Mouse (Mus musculus) liver, postnatal 0 days (tissue): Measurements from ENCODE around the gene H2-DMb1. TPM values are rescaled to one million over a fixed set of nuclear protein-coding genes. Genes with fewer than 3 reads are reported as not detected.

Source experiments
- ATAC-seq: fragments of 200-750 bp; cut with Nextera tagmentation; 2 replicates; pipeline ENCODE4 v1.8.0; 2017; ENCODE audit warnings: mild to moderate bottlenecking, moderate library complexity
- DNase-seq: peaks from one replicate; pipeline ENCODE4 v3.0.0-alpha.2; 2016
- H3K27ac ChIP-seq: fragments of 300-500 bp; sonication (generic); 2 replicates; pipeline ENCODE4 v1.5.1; 2014; ENCODE audit warnings: antibody characterized with exemption, moderate library complexity, mild to moderate bottlenecking, low read depth
- H3K27me3 ChIP-seq: fragments of 300-500 bp; sonication (generic); 2 replicates; pipeline ENCODE4 v1.6.1; 2014; ENCODE audit warnings: low read length, control low read depth, mixed read lengths; ENCODE audit not compliant: insufficient read depth
- H3K36me3 ChIP-seq: fragments of 300-500 bp; sonication (generic); replicated peaks from 2 replicates; pipeline ENCODE4 v1.6.1; 2014; ENCODE audit warnings: mild to moderate bottlenecking, control low read depth, low read length, moderate library complexity, mixed read lengths; ENCODE audit not compliant: insufficient read depth
- H3K4me1 ChIP-seq: fragments of 300-500 bp; sonication (generic); 2 replicates; pipeline ENCODE4 v1.6.1; 2014; ENCODE audit warnings: antibody characterized with exemption, mild to moderate bottlenecking, control low read depth; ENCODE audit not compliant: insufficient read depth
- H3K4me2 ChIP-seq: fragments of 300-500 bp; sonication (generic); 2 replicates; pipeline ENCODE4 v1.6.1; 2014; ENCODE audit warnings: low read depth, mild to moderate bottlenecking, low read length, moderate library complexity, mixed read lengths
- H3K4me3 ChIP-seq: fragments of 300-500 bp; sonication (generic); 2 replicates; pipeline ENCODE4 v1.5.1; 2014; ENCODE audit warnings: low read depth, low read length
- H3K9ac ChIP-seq: fragments of 300-500 bp; sonication (generic); replicated peaks from 2 replicates; pipeline ENCODE4 v1.6.1; 2014; ENCODE audit warnings: mild to moderate bottlenecking, moderate library complexity
- H3K9me3 ChIP-seq: fragments of 300-500 bp; sonication (generic); 2 replicates; pipeline ENCODE4 v1.6.1; 2016; ENCODE audit warnings: mild to moderate bottlenecking, control low read depth, low read length, mixed read lengths
- CTCF ChIP-seq: sonication (generic); IDR thresholded peaks from 2 replicates; pipeline ENCODE4 v1.5.1; 2016; ENCODE audit warnings: antibody characterized with exemption, low read depth
- EP300 ChIP-seq: IDR thresholded peaks from 2 replicates; pipeline ENCODE4 v1.6.1; 2016; ENCODE audit warnings: antibody characterized with exemption, low read depth, mild to moderate bottlenecking
- WGBS: fragments of 180-500 bp; shearing (Covaris S2); extraction: QIAGEN DNeasy Blood & Tissue Kit; methylation state at CpG from one replicate; pipeline ENCODE4 v1.1.7; 2014; ENCODE audit not compliant: insufficient replicate concordance; 5-methylcytosine and 5-hydroxymethylcytosine counted together
- polyA plus RNA-seq: library from polyadenylated mRNA; unstranded; fragments of >200 nt; fragmentation: Nextera tagmentation; extraction: Ambion mirVana; gene quantifications from 2 replicates; pipeline ENCODE4 v1.2.1, GENCODE M21; 2015

Gene H2-DMb1
- polyA plus RNA-seq, 1 experiment from 2014 or later: 4.0 TPM

DNA sequence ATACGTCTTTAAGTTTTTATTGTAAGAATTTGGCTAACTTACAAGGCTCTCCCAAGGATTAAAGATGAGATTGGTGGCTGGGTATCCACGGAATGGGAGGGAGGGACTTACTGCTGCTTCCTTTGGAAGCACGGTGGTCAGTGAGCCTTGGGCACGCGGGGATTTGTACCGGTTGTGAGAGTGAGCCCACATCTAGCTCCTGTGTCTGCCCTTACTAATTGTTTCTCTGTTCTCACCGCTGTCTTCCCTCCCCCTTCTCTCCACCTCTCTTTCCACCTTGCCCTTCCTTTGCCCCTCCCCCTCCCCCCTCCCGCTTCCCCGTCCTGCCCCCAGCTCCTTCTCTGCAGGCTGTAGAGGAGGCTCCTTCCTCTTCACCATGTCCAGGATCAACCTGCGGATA, 55.5 kb downstream of the H2-DMb1 start:
- DNase-seq (no peak), ATAC-seq (no peak)
- Histone ChIP-seq H3K4me1 (peaks cover 7% of the 10 kb centered on the region), H3K27me3 (no peaks in the 10 kb centered on the region), H3K27ac (no peak overlapping the region), H3K4me2 (no peak overlapping the region), H3K4me3 (no peak overlapping the region), H3K9me3 (no peaks in the 10 kb centered on the region), H3K9ac (no peak overlapping the region), H3K36me3 (peaks cover 3% of the 10 kb centered on the region)
- TF ChIP-seq CTCF: no peak
- no peak for TF ChIP-seq EP300
- 44% methylated on average over 10 of the region's 10 CpGs for WGBS

DNA sequence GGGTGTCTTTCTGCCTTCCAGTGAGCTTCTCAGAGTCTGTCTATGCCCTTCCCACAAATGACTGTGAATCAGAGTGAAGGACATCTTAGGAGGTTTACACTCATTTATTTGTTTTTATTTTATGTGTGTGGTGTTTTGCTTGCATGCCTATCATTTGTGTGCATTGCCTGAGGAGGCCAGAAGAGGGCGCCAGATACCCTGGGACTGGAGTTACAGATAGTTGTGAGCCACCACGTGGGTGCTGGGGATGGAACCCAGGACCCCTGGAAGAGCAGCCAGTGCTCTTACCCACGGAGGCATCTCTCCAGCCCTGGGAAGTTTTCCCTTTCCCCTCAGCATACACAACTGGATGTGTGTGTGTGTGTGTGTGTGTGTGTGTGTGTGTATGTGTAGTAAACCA, 56.8 kb downstream of the H2-DMb1 start:
- H3K27me3 ChIP-seq: no peaks in the 10 kb centered on the region
- H3K9me3 ChIP-seq: no peaks in the 10 kb centered on the region
- no peak overlapping the region for H3K4me3 ChIP-seq
- H3K4me1 ChIP-seq: peaks cover 7% of the 10 kb centered on the region
- TF ChIP-seq CTCF (peak; percentile 64), EP300 (no peak)
- H3K4me2 ChIP-seq: no peak overlapping the region
- H3K9ac ChIP-seq: no peak overlapping the region
- WGBS: 67% methylated on average over 3 of the region's 3 CpGs
- no peak for ATAC-seq
- peak; percentile 43 for DNase-seq
- H3K36me3 ChIP-seq: peaks cover 9% of the 10 kb centered on the region
- no peak overlapping the region for H3K27ac ChIP-seq

Other genes with a start within 250 kb of the H2-DMb1 start
- gene Platr17, start 247.9 kb upstream of the H2-DMb1 start, polyA plus RNA-seq: 0.41 and 0.54 TPM in 2 replicates
- gene Daxx, start 243.7 kb upstream of the H2-DMb1 start, polyA plus RNA-seq: 12.6 and 13.0 TPM in 2 replicates
- gene Tapbp, start 237.2 kb upstream of the H2-DMb1 start, polyA plus RNA-seq: 47.0 and 47.9 TPM in 2 replicates
- 7.1 and 7.9 TPM in 2 replicates for gene Zbtb22, start 237.2 kb upstream of the H2-DMb1 start, polyA plus RNA-seq
- gene Rgl2, start 223.5 kb upstream of the H2-DMb1 start, polyA plus RNA-seq: 6.8 and 7.4 TPM in 2 replicates
- gene Pfdn6, start 212.7 kb upstream of the H2-DMb1 start, polyA plus RNA-seq: 82.2 and 85.5 TPM in 2 replicates
- gene Wdr46, start 212.4 kb upstream of the H2-DMb1 start, polyA plus RNA-seq: 12.7 and 12.8 TPM in 2 replicates
- 2.2 and 2.4 TPM in 2 replicates for gene B3galt4, start 201.6 kb upstream of the H2-DMb1 start, polyA plus RNA-seq
- gene Vps52, start 197.3 kb upstream of the H2-DMb1 start, polyA plus RNA-seq: 12.5 and 13.4 TPM in 2 replicates
- gene Rps18, start 197.1 kb upstream of the H2-DMb1 start, polyA plus RNA-seq: 1,510 and 1,549 TPM in 2 replicates
- gene H2-K1, start 152.7 kb upstream of the H2-DMb1 start, polyA plus RNA-seq: 274 and 288 TPM in 2 replicates
- 6.0 and 7.1 TPM in 2 replicates for gene Ring1, start 128.4 kb upstream of the H2-DMb1 start, polyA plus RNA-seq
- gene H2-Ke6, start 125.0 kb upstream of the H2-DMb1 start, polyA plus RNA-seq: 49.1 and 51.6 TPM in 2 replicates
- 41.3 and 43.4 TPM in 2 replicates for gene Slc39a7, start 121.4 kb upstream of the H2-DMb1 start, polyA plus RNA-seq
- gene Rxrb, start 121.3 kb upstream of the H2-DMb1 start, polyA plus RNA-seq: 16.2 and 16.4 TPM in 2 replicates
- gene Col11a2, start 113.6 kb upstream of the H2-DMb1 start, polyA plus RNA-seq: 0.21 and 0.47 TPM in 2 replicates
- gene H2-Oa, start 60.7 kb upstream of the H2-DMb1 start, polyA plus RNA-seq: 0.72 and 0.85 TPM in 2 replicates
- 9.7 and 11.9 TPM in 2 replicates for gene H2-DMa, start 33.5 kb upstream of the H2-DMb1 start, polyA plus RNA-seq
- 29.2 and 32.5 TPM in 2 replicates for gene Brd2, start 30.4 kb upstream of the H2-DMb1 start, polyA plus RNA-seq
- 1.9 and 2.1 TPM in 2 replicates for gene H2-DMb2, start 9.8 kb upstream of the H2-DMb1 start, polyA plus RNA-seq
- gene Tap1, start 34.5 kb downstream of the H2-DMb1 start, polyA plus RNA-seq: 8.8 and 9.3 TPM in 2 replicates
- 20.4 and 22.9 TPM in 2 replicates for gene Psmb9, start 34.7 kb downstream of the H2-DMb1 start, polyA plus RNA-seq
- gene Psmb8, start 44.6 kb downstream of the H2-DMb1 start, polyA plus RNA-seq: 49.7 and 51.6 TPM in 2 replicates
- gene Tap2, start 50.5 kb downstream of the H2-DMb1 start, polyA plus RNA-seq: 9.8 and 10.5 TPM in 2 replicates
- gene H2-Ob, start 85.8 kb downstream of the H2-DMb1 start, polyA plus RNA-seq: 1.1 and 1.2 TPM in 2 replicates
- 22.7 and 24.9 TPM in 2 replicates for gene H2-Ab1, start 104.6 kb downstream of the H2-DMb1 start, polyA plus RNA-seq
- 12.0 and 15.3 TPM in 2 replicates for gene H2-Aa, start 134.8 kb downstream of the H2-DMb1 start, polyA plus RNA-seq
- gene H2-Eb1, start 152.8 kb downstream of the H2-DMb1 start, polyA plus RNA-seq: 8.2 and 9.3 TPM in 2 replicates
- not detected in 2 replicates for gene H2-Eb2, start 172.6 kb downstream of the H2-DMb1 start, polyA plus RNA-seq
- not detected in 2 replicates for gene Btnl2, start 201.8 kb downstream of the H2-DMb1 start, polyA plus RNA-seq
- gene Btnl1, start 224.1 kb downstream of the H2-DMb1 start, polyA plus RNA-seq: not detected in 2 replicates
- gene BC051142, start 245.7 kb downstream of the H2-DMb1 start, polyA plus RNA-seq: 0.08 TPM in 1 of 2 replicates, not detected in the other